Mouse (Mus musculus) common myeloid progenitor, adult 5-6 weeks (primary cell): ENCODE data around the gene Frem2. TPM values are rescaled to one million over a fixed set of nuclear protein-coding genes. Genes with fewer than 3 reads are reported as not detected.

Experiments used
- ATAC-seq: replicated peaks from 2 replicates; pipeline ENCODE4 v1.8.0; 2016; ENCODE audit warnings: low read depth, mild to moderate bottlenecking, moderate TSS enrichment, inconsistent platforms; ENCODE audit not compliant: poor library complexity, severe bottlenecking
- total RNA-seq: library from RNA; stranded (forward); fragments of 200-1000, 187-1606 nt; gene quantifications from 2 replicates; pipeline ENCODE4 v1.2.3, GENCODE M21; 2017

Frem2 gene
- total RNA-seq, 1 experiment from 2014 or later: not detected

DNA sequence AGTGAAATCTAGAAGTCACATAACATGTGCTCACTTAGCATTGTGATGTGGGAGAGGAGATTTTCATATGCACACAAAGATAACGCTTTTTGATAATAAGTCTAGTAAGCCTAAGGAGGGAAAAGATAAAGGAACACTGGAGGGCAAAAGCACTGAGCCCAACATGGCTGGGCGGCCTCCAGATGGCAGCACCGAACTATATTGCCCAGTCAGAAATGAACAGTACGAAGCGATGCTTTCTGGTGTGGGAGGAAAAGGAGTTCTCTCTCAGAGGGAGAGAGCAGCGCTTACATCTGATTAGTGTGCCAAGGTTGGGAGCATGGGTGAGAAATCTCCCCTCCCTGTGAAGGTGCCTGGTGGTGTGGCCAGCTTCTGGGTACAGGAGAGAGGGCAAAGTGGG lies 181.3 kb downstream of the Frem2 start:
- peak; percentile 72 for ATAC-seq

DNA sequence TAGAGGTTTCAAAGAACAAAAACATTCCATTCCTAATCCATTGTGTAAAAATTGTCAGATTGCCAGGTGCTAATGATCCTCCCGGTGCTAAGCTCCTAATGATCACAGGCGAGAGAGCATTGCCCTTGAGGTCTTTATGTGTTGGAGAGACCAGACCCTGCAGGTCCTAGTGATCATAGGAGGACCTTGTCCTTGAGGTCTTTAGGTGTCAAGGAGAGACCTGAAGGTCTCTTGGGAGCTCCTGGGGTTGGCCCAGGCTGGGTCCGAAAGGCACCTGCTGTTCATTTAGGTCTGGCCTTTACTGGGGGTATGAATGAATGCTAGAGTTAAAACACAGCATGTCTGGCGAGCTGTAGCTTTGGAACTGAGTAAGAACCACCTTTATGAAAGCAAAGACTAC lies 183.0 kb downstream of the Frem2 start:
- ATAC-seq: no peak

DNA sequence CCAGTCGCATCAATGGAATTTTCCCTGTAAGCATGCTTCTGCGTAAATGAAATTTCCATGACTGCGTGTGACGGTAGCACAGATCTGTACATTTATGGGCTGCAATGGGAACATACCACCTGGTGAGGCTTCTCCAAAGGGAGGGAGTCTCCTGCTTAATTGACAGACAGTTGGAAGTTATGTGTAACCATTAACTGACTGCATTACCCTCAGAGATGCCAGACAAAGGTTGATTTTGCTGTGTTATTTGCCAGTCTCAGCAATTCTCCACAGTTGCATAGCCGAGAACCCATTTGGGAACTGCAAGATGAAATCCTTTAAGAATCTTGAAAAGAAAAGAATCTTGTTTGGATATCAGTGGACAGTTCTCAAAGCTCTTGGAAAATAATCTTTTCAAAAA lies 185.1 kb downstream of the Frem2 start:
- no peak for ATAC-seq

DNA sequence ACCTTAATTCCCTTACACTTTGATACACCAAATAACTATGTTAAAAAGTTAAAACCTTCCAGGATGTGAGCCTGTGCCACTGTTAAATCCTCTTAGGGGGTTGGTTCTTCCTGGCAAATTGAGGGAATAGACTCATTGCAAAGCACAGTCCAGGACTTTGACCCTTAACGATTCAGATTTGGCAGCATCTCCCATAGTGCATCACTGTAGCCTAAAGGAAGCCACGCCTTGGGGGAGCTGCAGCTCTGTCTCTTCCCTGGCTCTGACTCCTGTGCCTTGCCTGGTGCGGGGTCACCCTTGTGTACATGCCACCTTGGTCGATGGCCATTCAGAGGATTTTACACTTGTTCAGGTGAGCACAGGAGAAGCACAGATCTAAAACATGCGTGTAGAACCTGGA lies 187.5 kb downstream of the Frem2 start:
- no peak for ATAC-seq

DNA sequence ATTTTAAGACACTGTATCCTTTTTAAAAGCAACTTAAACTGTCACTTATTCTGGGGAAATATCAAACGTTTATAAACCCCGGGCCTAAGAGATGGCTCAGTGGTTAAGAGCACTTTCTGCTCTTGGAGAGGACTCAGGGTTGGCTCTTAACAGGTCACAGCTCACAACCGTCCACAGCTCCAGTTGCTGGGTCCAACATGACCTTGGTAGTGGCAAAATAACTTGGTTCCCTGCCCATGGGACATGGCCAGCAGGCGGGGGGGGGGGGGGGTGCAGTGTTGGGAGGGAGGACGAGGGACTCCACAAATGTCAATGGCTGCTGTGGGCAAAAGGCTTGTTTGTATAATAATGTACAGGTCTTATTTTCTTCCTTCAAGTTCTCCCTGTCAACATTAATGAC lies 189.8 kb downstream of the Frem2 start:
- no peak for ATAC-seq

DNA sequence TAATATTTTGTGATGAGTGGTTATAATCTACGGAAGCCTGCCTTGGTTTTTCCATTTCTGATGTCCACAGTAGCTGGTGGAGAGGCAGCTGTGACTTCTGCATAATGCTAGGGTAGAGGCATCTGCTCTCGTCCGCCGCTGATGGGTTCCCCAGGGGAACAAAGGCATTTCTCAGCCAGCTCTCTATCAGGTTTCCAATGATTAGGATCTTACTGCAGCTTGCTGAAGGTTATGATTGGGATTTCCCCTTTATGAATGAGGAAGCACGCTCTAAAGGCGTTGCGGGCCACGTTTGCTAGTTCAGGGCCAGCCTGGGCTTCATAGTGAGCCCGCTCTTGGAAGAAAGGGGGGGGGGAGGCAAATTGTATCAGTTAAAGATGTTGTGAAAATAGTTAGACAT lies 190.7 kb downstream of the Frem2 start:
- ATAC-seq: peak; percentile 15

DNA sequence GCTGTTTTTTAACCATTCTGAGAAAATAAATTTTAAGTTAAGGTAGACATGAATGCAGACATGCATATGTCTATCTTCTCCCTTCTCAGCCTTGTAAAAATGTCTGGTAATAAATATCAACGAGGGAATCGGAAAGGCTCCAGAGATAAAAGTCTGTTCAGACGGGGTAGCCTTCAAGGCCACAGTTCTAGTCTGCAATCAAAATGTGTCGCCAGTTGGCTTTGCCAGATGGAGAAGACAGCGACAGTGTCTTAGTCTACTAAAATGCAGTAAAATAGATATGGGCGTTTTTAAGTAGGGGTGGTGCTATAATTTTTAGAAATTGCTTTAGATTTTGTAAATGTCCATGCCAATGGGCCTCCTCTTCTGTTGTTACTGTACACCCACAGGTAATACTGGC lies 191.8 kb downstream of the Frem2 start:
- no peak for ATAC-seq

DNA sequence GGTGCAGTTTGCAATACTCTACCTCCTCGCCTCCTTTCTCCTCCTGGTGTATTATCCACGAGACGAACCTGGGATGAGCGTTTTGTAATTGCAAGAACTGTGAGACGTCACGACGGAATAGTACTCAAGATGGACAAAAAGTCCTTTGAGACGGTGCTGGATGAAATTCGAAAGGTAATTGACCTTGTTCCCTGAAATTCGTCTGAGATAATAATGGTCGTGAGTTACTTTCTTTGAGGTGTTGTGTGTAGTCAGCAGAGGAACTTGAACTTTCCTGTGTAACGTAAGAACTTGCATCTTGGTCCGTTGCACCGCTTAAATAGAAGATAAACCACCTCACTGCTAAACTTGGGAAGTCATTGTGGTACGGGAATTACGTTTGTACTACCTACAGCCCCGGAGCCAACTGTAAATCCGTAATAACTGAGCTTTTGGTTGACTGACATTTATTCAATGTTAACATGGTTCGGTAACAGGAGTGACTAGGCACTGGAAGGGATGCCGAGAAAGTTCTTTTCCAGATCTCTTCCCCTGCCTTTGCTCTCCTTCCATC lies 192.9 kb downstream of the Frem2 start:
- ATAC-seq: no peak

Other genes with a start within 250 kb of the Frem2 start
- 9.4 and 9.8 TPM in 2 replicates for gene Nhlrc3, start 194.0 kb downstream of the Frem2 start, total RNA-seq
- gene Proser1, start 193.7 kb downstream of the Frem2 start, total RNA-seq: 6.7 and 10.4 TPM in 2 replicates
- not detected in 2 replicates for gene Stoml3, start 168.7 kb downstream of the Frem2 start, total RNA-seq
- gene Gm10985, start 187.7 kb upstream of the Frem2 start, total RNA-seq: not detected in 2 replicates
- gene Ufm1, start 206.5 kb upstream of the Frem2 start, total RNA-seq: 45.4 and 56.8 TPM in 2 replicates